In the genomic region with DNA sequence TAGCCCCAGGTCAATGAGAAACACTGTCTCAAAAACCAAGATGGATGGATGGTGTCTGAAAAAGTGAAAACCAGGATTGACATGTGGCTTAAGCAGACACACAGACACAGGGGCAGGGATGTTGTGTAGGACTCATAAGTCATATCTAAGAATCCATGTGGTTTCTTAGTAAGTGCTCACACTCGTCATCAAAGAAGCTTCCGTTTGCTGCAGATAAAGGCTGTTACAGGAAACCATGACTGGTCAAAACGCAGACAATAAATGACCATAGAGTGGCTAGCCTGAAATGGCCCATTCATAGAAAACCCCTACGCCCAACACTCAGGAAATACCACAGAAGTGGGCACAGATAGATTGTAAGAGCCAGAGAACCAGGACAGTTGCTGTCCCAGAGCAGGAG, we compare ENCODE assay signal across 26 mouse cellular contexts.
DNase-seq lines count a peak whose midpoint lies in the region; ATAC-seq and TF ChIP-seq lines count a peak whose summit lies in the region.
"Had no signal": no experiment of that assay in that cellular context is flagged by ENCODE, and none has a peak within 500 bp of the region (broad histone marks: within the 10 kb centered on the region; RNA-seq: fewer than 3 reads in every experiment).

No protein-coding gene starts in this region.

- TF ChIP-seq CTCF in liver, postnatal 0 days (IDR thresholded peaks at IDR 0.05; ENCODE audit: low read depth) = no peak

- no peak overlapping the region for H3K27ac ChIP-seq in liver, postnatal 0 days (ENCODE audit: low read depth)
- H3K27ac ChIP-seq in hindbrain, embryonic 11.5 days (ENCODE audit: low read depth, low read length) = no peak overlapping the region
- H3K27ac ChIP-seq: embryonic facial prominence, embryonic 12.5 days; embryonic facial prominence, embryonic 15.5 days; forebrain, embryonic 12.5 days; forebrain, embryonic 15.5 days; heart, adult 2 months; heart, embryonic 10.5 days; heart, embryonic 13.5 days; hindbrain, embryonic 12.5 days; hindbrain, embryonic 15.5 days had no signal

- H3K9me3 ChIP-seq in liver, postnatal 0 days (ENCODE audit: low read length) = no peaks in the 10 kb centered on the region
- no peaks in the 10 kb centered on the region for H3K9me3 ChIP-seq in hindbrain, embryonic 11.5 days (ENCODE audit: control insufficient read depth, low read length)
- H3K9me3 ChIP-seq: embryonic facial prominence, embryonic 12.5 days; embryonic facial prominence, embryonic 15.5 days; forebrain, embryonic 12.5 days; heart, embryonic 10.5 days; heart, embryonic 13.5 days; hindbrain, embryonic 12.5 days; hindbrain, embryonic 15.5 days had no signal

- peak; percentile 49 for ATAC-seq in liver, postnatal 0 days
- peak; percentile 57 for ATAC-seq in megakaryocyte, adult 5-6 weeks (ENCODE audit: poor library complexity, severe bottlenecking)
- ATAC-seq in hindbrain, embryonic 11.5 days (ENCODE audit: low FRiP score) = no peak
- ATAC-seq in erythroid progenitor cell, adult 5-6 weeks (replicated peaks; ENCODE audit: low FRiP score, poor library complexity, severe bottlenecking) = no peak
- ATAC-seq: CD4-positive, CD25-positive, alpha-beta regulatory T cell, adult 4 months; forebrain, embryonic 15.5 days had no signal

- WGBS in liver, postnatal 0 days (ENCODE audit: insufficient replicate concordance) = 35% methylated on average over 4 of the region's 4 CpGs
- 86% methylated on average over 4 of the region's 4 CpGs for WGBS in hindbrain, embryonic 11.5 days

- no peak overlapping the region for H3K4me3 ChIP-seq in liver, postnatal 0 days (ENCODE audit: low read depth, low read length)
- H3K4me3 ChIP-seq in hindbrain, embryonic 11.5 days (ENCODE audit: low read depth, low read length) = no peak overlapping the region
- H3K4me3 ChIP-seq: embryonic facial prominence, embryonic 12.5 days; embryonic facial prominence, embryonic 15.5 days; forebrain, embryonic 12.5 days; forebrain, embryonic 15.5 days; heart, adult 2 months; heart, embryonic 10.5 days; heart, embryonic 13.5 days; hindbrain, embryonic 12.5 days; hindbrain, embryonic 15.5 days had no signal

- no peak for DNase-seq in liver, postnatal 0 days
- no peak for DNase-seq in liver
- peak; percentile 6 for DNase-seq in c-Kit-positive CD71-negative TER-119-negative erythroid progenitor cells, embryonic 14.5 days (ENCODE audit: low read depth)
- no peak for DNase-seq in hindbrain, embryonic 11.5 days (ENCODE audit: low spot score)
- DNase-seq in ovary, adult 18-20 months (ENCODE audit: low spot score) = no peak
- DNase-seq: adrenal gland, adult 2 months; adrenal gland, postnatal 14 days; cerebellum, adult 11-12 months; cerebellum, adult 8-10 months; cerebellum, postnatal 10 days; cerebellum, postnatal 36 days; gastrocnemius, postnatal 25 days; heart, adult 2 months; heart, postnatal 14 days; heart, postnatal 4 days had no signal

- peak; percentile 24; the same call in 1 of the 2 replicates for TF ChIP-seq EP300 in liver, postnatal 0 days (IDR thresholded peaks at IDR 0.05; ENCODE audit: low read depth)

- H3K36me3 ChIP-seq in liver, postnatal 0 days (replicated peaks; ENCODE audit: insufficient read depth, low read length) = no peaks in the 10 kb centered on the region
- no peaks in the 10 kb centered on the region for H3K36me3 ChIP-seq in hindbrain, embryonic 11.5 days (ENCODE audit: control insufficient read depth, insufficient read depth, low read length)
- H3K36me3 ChIP-seq: embryonic facial prominence, embryonic 12.5 days; embryonic facial prominence, embryonic 15.5 days; forebrain, embryonic 12.5 days; forebrain, embryonic 15.5 days; heart, embryonic 10.5 days; heart, embryonic 13.5 days; hindbrain, embryonic 12.5 days; hindbrain, embryonic 15.5 days had no signal

- H3K27me3 ChIP-seq in liver, postnatal 0 days (ENCODE audit: insufficient read depth, low read length) = no peaks in the 10 kb centered on the region
- no peaks in the 10 kb centered on the region for H3K27me3 ChIP-seq in hindbrain, embryonic 11.5 days (ENCODE audit: control insufficient read depth, insufficient read depth, low read length)
- H3K27me3 ChIP-seq: embryonic facial prominence, embryonic 12.5 days; embryonic facial prominence, embryonic 15.5 days; forebrain, embryonic 12.5 days; forebrain, embryonic 15.5 days; heart, embryonic 13.5 days; hindbrain, embryonic 12.5 days; hindbrain, embryonic 15.5 days had no signal

- no peaks in the 10 kb centered on the region for H3K4me1 ChIP-seq in liver, postnatal 0 days (ENCODE audit: insufficient read depth)
- no peaks in the 10 kb centered on the region for H3K4me1 ChIP-seq in hindbrain, embryonic 11.5 days (replicated peaks; ENCODE audit: control insufficient read depth, insufficient read depth, low read length)
- H3K4me1 ChIP-seq: embryonic facial prominence, embryonic 12.5 days; embryonic facial prominence, embryonic 15.5 days; forebrain, embryonic 12.5 days; forebrain, embryonic 15.5 days; heart, embryonic 10.5 days; heart, embryonic 13.5 days; hindbrain, embryonic 12.5 days; hindbrain, embryonic 15.5 days had no signal

- no peak overlapping the region for H3K4me2 ChIP-seq in liver, postnatal 0 days (ENCODE audit: low read depth, low read length)
- no peak overlapping the region for H3K4me2 ChIP-seq in hindbrain, embryonic 11.5 days (replicated peaks; ENCODE audit: low read depth, low read length)
- H3K4me2 ChIP-seq: embryonic facial prominence, embryonic 12.5 days; embryonic facial prominence, embryonic 15.5 days; forebrain, embryonic 12.5 days; forebrain, embryonic 15.5 days; heart, embryonic 13.5 days; hindbrain, embryonic 12.5 days; hindbrain, embryonic 15.5 days had no signal

- no peak overlapping the region for H3K9ac ChIP-seq in liver, postnatal 0 days (replicated peaks)
- no peak overlapping the region for H3K9ac ChIP-seq in hindbrain, embryonic 11.5 days (ENCODE audit: low read depth, low read length)
- H3K9ac ChIP-seq: embryonic facial prominence, embryonic 12.5 days; embryonic facial prominence, embryonic 15.5 days; forebrain, embryonic 12.5 days; forebrain, embryonic 15.5 days; heart, embryonic 13.5 days; hindbrain, embryonic 12.5 days; hindbrain, embryonic 15.5 days had no signal

Comparison
In these comparisons a context has a peak if more than half of its experiments do, and no peak if none do; other contexts are left out.
1. ATAC-seq: peak in liver, postnatal 0 days (single experiment) and megakaryocyte, adult 5-6 weeks (single experiment); none in hindbrain, embryonic 11.5 days (single experiment) and erythroid progenitor cell, adult 5-6 weeks (single experiment).